Mouse (Mus musculus) midbrain, embryonic 16.5 days (tissue): Measurements from ENCODE around the gene Zxdc. TPM values are rescaled to one million over a fixed set of nuclear protein-coding genes. Genes with fewer than 3 reads are reported as not detected.
A peak's percentile ranks its signal among the peaks of the same experiment; 100 is the strongest.

ENCODE experiments used
- ATAC-seq: fragments of 200-750 bp; cut with Nextera tagmentation; 2 replicates; pipeline ENCODE4 v1.8.0; 2017; ENCODE audit warnings: moderate TSS enrichment
- H3K27ac ChIP-seq: fragments of 300-500 bp; sonication (generic); 2 replicates; pipeline ENCODE4 v1.5.1; 2014; ENCODE audit warnings: mild to moderate bottlenecking, low read length, mixed read lengths
- H3K27me3 ChIP-seq: fragments of 300-500 bp; sonication (generic); 2 replicates; pipeline ENCODE4 v1.6.1; 2014; ENCODE audit warnings: low read depth, low read length, mixed read lengths; ENCODE audit not compliant: control insufficient read depth, insufficient read depth
- H3K36me3 ChIP-seq: fragments of 300-500 bp; sonication (generic); 2 replicates; pipeline ENCODE4 v1.6.1; 2014; ENCODE audit warnings: mild to moderate bottlenecking, low read length, moderate library complexity, mixed read lengths; ENCODE audit not compliant: control insufficient read depth, insufficient read depth
- H3K4me1 ChIP-seq: fragments of 300-500 bp; sonication (generic); 2 replicates; pipeline ENCODE4 v1.6.1; 2014; ENCODE audit warnings: mild to moderate bottlenecking, low read length, mixed read lengths; ENCODE audit not compliant: control insufficient read depth, insufficient read depth
- H3K4me2 ChIP-seq: fragments of 300-500 bp; sonication (generic); 2 replicates; pipeline ENCODE4 v1.6.1; 2014; ENCODE audit warnings: mild to moderate bottlenecking, low read length, mixed read lengths
- H3K4me3 ChIP-seq: fragments of 300-500 bp; sonication (generic); 2 replicates; pipeline ENCODE4 v1.5.1; 2014; ENCODE audit warnings: low read depth, mild to moderate bottlenecking, low read length, moderate library complexity, mixed read lengths
- H3K9ac ChIP-seq: fragments of 300-500 bp; sonication (generic); 2 replicates; pipeline ENCODE4 v1.6.1; 2014; ENCODE audit warnings: low read depth, low read length, mixed read lengths
- H3K9me3 ChIP-seq: fragments of 300-500 bp; sonication (generic); replicated peaks from 2 replicates; pipeline ENCODE4 v1.6.1; 2014; ENCODE audit warnings: mild to moderate bottlenecking, low read length, mixed read lengths; ENCODE audit not compliant: control insufficient read depth, poor library complexity, severe bottlenecking
- WGBS: fragments of 180-500 bp; shearing (Covaris S2); extraction: QIAGEN DNeasy Blood & Tissue Kit; methylation state at CpG from one replicate; pipeline ENCODE4 v1.1.7; 2014; 5-methylcytosine and 5-hydroxymethylcytosine counted together
- polyA plus RNA-seq: library from polyadenylated mRNA; unstranded; fragments of >200 nt; fragmentation: Nextera tagmentation; extraction: Ambion mirVana; gene quantifications from 2 replicates; pipeline ENCODE4 v1.2.1, GENCODE M21; 2015

The Zxdc gene
- 8.8 and 9.2 TPM in 2 replicates for polyA plus RNA-seq

DNA sequence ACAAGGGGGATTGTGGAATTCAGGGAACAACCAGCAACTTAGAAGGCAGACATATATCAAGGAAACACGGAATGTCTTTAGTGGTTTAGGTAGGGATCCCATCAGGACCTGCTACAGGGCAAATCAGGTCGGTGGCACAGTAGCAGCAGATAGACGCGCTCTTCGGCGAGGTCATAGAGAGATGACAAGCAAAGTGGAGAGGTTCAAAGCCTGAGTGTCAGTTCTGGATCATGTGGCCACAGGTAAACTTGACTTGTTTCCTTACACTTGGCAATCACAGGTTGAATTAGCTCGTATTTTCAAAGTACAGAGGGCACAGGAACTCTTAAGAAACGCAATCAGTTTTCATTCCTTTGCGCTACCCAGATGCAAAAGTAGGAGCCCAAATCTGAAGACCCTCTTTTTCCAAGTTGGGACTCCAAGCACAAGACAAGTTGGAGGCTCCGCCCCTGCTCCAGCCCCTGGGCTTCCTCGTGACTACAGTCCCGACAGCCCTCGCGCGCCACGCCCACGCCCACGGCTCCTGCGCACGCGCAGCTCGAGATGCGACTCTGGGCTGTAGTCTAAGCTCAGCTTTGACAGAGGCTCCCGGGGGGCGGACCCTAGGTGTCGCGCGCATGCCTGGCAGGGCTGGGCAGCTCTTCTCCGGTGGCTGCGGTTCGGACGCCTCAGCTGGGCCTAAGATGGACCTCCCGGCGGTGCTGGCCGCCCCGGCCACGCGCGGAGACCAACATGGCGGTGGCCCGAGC lies at the start of gene Zxdc:
Gene Zxdc, plus strand, starts transcription at position 517 of the 749 bp plus-strand sequence.
- no peaks in the 10 kb centered on the region for H3K27me3 ChIP-seq
- peaks cover 21% of the 10 kb centered on the region for H3K4me1 ChIP-seq
- ATAC-seq = peak; percentile 98
- H3K27ac ChIP-seq = peak within 1 kb of the TSS; percentile 91
- H3K36me3 ChIP-seq = peaks cover 3% of the 10 kb centered on the region; the same call in 1 of the 2 replicates
- no peaks in the 10 kb centered on the region for H3K9me3 ChIP-seq
- peak within 1 kb of the TSS; percentile 99 for H3K4me2 ChIP-seq
- peak within 1 kb of the TSS; percentile 97 for H3K4me3 ChIP-seq
- peak within 1 kb of the TSS; percentile 90 for H3K9ac ChIP-seq
- 5% methylated on average over 41 of the region's 41 CpGs for WGBS

DNA sequence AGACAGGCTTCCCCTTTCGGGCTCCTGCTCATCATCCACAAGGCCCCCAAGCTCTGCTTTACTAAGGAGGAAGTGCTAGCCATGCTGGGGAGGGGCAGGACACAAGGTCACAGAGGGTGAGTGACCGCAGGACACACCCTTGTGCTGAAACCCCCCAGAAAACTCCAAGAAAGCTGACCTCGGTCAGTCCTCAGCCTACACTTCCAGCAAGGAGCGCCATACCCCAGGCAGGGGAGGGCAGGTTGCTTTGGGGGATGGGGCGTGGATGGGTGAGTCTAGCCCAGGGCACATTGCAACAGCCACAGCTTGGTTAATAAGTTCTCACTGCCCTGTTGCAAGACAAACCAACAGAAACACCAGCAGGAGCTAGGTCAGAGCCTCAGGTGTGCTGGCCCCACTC lies 48.9 kb upstream of the Zxdc start:
- no peaks in the 10 kb centered on the region for H3K36me3 ChIP-seq
- ATAC-seq = no peak
- no peaks in the 10 kb centered on the region for H3K27me3 ChIP-seq
- H3K9me3 ChIP-seq = no peaks in the 10 kb centered on the region
- no peak overlapping the region for H3K9ac ChIP-seq
- H3K27ac ChIP-seq = no peak overlapping the region
- peaks cover 3% of the 10 kb centered on the region; the same call in 1 of the 2 replicates for H3K4me1 ChIP-seq
- WGBS = 85% methylated on average over 5 of the region's 5 CpGs
- H3K4me2 ChIP-seq = no peak overlapping the region
- H3K4me3 ChIP-seq = no peak overlapping the region

DNA sequence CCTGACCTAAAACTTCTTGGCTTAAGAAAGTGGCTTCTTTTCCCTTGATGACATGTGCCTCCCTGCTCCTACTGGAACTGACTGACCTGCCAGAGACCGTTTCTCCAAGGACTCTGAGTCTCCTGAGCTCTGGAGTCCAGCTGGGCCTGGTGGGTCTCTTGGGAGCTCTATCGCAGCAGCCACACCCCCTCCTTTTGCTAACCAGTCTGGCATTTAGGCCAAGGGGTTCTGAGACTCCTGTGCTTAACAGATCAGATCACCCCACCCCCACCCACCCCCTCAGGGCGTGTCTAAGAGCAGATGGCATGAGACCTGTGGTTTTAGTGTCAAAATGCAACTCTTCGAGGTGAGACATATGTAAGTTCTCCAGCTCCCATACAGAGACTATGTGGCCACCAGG lies 47.5 kb upstream of the Zxdc start:
- H3K4me3 ChIP-seq = no peak overlapping the region
- no peaks in the 10 kb centered on the region for H3K27me3 ChIP-seq
- no peaks in the 10 kb centered on the region for H3K9me3 ChIP-seq
- ATAC-seq = no peak
- no peaks in the 10 kb centered on the region for H3K36me3 ChIP-seq
- 46% methylated on average over 4 of the region's 4 CpGs for WGBS
- H3K9ac ChIP-seq = no peak overlapping the region
- peaks cover 3% of the 10 kb centered on the region; the same call in 1 of the 2 replicates for H3K4me1 ChIP-seq
- no peak overlapping the region for H3K4me2 ChIP-seq
- no peak overlapping the region for H3K27ac ChIP-seq

DNA sequence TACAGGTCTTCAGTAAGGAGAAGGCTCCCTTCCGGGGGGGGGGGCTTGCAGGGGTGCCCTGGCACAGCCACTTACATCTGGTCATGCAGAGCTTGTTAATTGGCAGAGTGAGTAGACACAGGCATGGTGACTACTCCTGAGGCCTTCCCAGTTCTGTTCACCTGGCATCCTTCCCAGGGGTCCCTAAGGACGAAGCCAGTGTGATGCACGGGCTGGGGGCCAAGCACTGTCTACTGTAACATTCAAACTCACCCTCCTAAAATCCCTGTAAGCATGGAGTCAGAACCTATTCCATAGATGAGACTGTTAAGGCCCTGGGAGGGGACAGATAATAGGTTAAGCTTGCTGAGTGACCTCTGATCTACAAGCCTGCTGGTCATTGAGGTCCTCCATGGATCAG lies 45.3 kb upstream of the Zxdc start:
- peaks cover 3% of the 10 kb centered on the region; the same call in 1 of the 2 replicates for H3K4me1 ChIP-seq
- no peaks in the 10 kb centered on the region for H3K9me3 ChIP-seq
- H3K4me3 ChIP-seq = no peak overlapping the region
- H3K27ac ChIP-seq = no peak overlapping the region
- no peak overlapping the region for H3K4me2 ChIP-seq
- no peaks in the 10 kb centered on the region for H3K27me3 ChIP-seq
- no peak for ATAC-seq
- no peak overlapping the region for H3K9ac ChIP-seq
- 78% methylated on average over 3 of the region's 3 CpGs for WGBS
- H3K36me3 ChIP-seq = no peaks in the 10 kb centered on the region

DNA sequence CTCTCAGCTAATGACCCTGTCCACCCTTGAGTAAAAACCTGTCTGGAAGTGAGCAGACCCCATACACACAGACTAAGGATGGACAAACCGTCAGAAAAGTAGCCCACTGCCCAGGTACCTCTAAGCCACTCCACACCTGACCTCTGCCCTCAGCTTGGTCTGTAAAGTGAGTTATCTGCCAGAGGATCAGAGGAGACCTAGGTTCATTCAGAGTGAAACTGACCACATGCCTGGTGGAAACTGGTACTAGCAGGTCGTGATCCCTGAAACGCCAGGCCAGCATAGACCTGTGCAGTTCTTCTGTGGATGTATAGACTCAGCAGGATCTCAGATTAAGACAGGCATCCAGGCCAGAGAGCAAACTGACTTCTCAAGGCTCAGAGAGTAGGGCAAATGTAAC lies 44.8 kb upstream of the Zxdc start:
- Histone ChIP-seq H3K27me3 (no peaks in the 10 kb centered on the region), H3K9ac (no peak overlapping the region), H3K36me3 (no peaks in the 10 kb centered on the region), H3K9me3 (no peaks in the 10 kb centered on the region), H3K27ac (no peak overlapping the region), H3K4me2 (no peak overlapping the region), H3K4me3 (no peak overlapping the region), H3K4me1 (peaks cover 3% of the 10 kb centered on the region; the same call in 1 of the 2 replicates)
- WGBS = 63% methylated on average over 3 of the region's 3 CpGs
- ATAC-seq = no peak

DNA sequence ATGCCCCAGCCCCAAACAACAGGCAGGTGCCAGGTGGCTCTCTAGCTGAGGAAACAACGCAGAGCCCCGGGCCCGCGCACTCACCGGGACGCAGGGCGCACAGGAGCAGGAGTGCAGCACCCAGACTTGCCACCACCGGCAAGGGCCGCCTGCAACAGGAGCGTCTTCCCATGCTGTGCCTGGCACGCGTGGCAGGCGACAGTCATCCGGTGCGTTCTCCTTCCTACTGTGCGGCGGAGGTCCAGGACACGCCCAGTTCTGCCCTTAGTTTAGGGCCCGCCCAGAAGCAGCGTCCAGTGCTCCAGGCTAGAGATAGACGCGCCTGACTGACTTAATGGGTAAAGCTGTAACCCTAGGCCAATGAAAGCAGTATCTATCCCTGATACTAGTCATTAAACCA lies 44.3 kb upstream of the Zxdc start, which contains the start of gene Chst13:
Gene Chst13, minus strand, starts transcription at position 195 of the 400 bp plus-strand sequence.
- Histone ChIP-seq H3K27ac (no peak within 1 kb of the TSS), H3K9me3 (no peaks in the 10 kb centered on the region), H3K4me1 (peaks cover 3% of the 10 kb centered on the region; the same call in 1 of the 2 replicates), H3K36me3 (no peaks in the 10 kb centered on the region), H3K9ac (no peak within 1 kb of the TSS), H3K4me2 (peak within 1 kb of the TSS; percentile 37), H3K4me3 (no peak within 1 kb of the TSS), H3K27me3 (no peaks in the 10 kb centered on the region)
- no peak for ATAC-seq
- 7% methylated on average over 22 of the region's 22 CpGs for WGBS

DNA sequence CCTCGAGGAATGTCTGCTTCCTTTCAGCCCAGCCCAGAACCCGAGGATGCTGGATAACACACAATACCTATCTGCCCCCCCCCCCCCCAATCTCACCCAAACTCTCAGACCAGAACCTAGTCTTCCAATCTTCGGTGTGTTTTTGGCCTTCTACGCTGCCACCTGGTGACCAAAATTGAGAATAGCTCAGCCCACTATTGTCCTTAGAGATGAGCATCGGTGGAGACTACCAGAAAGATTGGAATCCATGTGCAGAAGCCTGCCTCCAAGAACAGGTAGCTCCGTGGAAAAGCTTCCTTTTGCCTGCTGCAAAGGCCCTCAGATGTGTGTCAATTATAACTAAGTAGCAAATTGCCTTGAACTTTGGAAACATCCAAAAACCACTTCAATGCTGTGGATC lies 41.6 kb upstream of the Zxdc start:
- no peak overlapping the region for H3K4me2 ChIP-seq

DNA sequence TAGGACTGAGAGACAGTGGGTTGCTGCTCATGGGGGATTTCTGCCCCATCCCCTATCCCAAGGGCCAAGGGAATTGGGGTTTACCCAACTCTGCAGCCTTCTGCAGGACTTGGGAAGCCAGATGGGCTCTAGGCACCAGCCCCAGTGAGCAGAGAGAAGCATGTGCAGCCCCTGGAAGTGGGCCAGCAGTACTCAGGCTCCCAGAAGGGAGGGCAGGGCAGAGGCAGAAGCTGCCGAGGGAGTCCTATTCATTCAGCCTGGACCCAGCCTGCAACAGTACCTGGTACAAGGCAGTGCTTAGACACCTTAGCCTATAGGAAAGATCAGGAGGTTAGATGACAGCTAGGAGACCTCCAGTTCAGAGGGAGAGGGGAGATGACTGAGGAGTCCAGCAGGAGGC lies 39.3 kb upstream of the Zxdc start:
- Histone ChIP-seq H3K4me1 (peaks cover 2% of the 10 kb centered on the region; the same call in 1 of the 2 replicates), H3K4me3 (no peak overlapping the region), H3K36me3 (no peaks in the 10 kb centered on the region), H3K9ac (no peak overlapping the region), H3K27ac (no peak overlapping the region), H3K4me2 (no peak overlapping the region), H3K9me3 (no peaks in the 10 kb centered on the region), H3K27me3 (no peaks in the 10 kb centered on the region)
- ATAC-seq = peak; percentile 51; the same call in 1 of the 2 replicates
- 39% methylated on average over 1 of the region's 1 CpGs for WGBS

More for the DNA sequence above, 41.6 kb upstream of the Zxdc start:
- Histone ChIP-seq H3K9ac (no peak overlapping the region), H3K36me3 (no peaks in the 10 kb centered on the region), H3K4me3 (no peak overlapping the region), H3K4me1 (peaks cover 3% of the 10 kb centered on the region; the same call in 1 of the 2 replicates), H3K9me3 (no peaks in the 10 kb centered on the region), H3K27me3 (no peaks in the 10 kb centered on the region), H3K27ac (no peak overlapping the region)
- no peak for ATAC-seq
- WGBS = 21% methylated on average over 6 of the region's 6 CpGs
